Mouse (Mus musculus) R1 (cell line): ENCODE results near the gene Theg.

Experiments used
- DNase-seq: peaks from one replicate; pipeline ENCODE4 v3.0.0-alpha.2; 2018; ENCODE audit warnings: low read depth, low spot score

The Theg gene

DNA sequence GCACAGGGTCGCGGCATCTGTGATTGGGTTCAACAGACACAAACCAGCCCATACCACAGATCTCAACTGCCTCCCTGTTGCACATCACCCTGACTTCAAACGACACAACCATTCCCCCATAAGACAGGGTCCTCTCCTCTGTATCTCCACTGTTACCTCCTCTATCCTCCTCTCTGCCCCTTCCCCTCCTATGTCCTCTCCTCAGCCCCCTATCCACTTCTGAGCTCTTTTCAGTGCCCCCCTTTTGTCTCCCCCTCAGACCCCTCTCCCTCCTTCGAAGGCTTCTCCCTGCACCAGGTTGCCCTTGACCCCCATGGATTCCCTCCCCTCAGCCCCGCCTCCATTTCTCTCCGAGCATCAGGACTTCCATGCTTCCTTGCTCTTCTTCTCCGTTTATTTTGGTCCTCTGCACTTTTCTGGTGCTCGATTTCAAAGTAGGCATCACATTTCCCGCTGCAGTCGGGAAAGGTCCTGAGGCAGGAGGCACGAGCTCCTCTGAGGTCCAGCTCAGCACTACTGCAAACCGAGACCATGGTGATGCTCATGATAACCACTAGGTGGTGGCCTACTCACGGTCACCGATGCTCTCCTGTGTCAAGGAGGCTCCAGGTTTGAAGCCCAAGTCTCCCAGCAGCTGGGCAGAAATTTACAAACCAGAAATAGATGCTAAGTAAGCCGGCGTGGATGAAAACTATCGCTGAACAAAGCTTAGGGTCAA lies 7.9 kb upstream of the Theg start:
- DNase-seq, result peak; percentile 79

DNA sequence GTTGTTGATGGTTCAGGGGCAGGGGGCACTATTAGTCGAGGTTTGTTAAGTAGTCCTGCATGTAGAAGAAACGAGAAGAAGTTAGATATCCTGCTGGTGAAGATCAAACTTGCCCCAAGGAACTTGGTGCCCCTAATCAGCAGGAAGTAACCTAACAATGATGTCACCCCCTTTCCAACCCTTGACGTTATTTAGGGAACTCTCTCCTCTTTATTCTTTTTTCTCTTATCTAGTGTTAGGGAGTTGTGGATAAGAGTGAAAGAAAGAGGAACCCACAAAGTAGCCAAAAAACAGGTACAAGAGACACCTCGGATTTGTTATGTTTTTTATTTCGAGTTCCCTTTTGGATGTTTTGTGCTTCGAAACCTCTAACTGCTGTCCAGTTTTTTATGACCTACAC lies 7.0 kb upstream of the Theg start:
- DNase-seq, result no peak

DNA sequence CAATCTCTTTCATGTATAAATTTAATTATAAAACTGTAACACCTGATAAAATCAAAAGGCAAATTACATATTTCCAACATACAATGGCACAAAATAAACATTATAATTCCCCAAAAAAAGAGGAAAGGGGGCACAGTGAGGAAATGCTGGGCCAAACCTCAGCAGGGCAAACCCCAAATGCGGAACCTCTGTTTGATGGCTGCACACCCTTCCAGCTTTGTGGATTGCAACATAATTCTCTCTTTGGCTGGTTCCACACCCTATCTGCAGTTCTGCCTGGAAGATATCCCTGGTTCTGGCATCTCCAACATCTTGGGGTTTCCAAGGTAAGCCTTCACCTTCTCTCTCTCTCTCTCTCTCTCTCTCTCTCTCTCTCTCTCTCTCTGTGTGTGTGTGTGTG lies 3.6 kb upstream of the Theg start:
- no peak for DNase-seq

DNA sequence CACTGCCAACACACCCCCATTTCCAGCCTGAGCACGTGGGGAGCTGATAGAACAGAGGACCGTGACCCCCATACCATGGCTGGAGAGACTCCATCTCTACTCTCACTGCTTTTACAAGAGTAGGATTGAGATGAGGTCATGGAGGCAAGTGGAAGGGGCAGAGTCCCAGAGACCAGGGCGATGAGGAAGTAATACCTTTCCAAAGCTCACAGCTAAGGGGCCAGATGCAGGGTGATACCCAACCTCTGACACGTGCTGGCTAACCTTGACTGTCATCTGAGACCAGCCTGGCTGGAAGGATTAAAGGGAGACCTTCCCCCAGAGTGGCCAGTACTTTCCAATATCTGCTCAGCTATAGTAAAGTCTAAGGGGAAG lies 608 bp upstream of the Theg start:
- DNase-seq, result no peak

DNA sequence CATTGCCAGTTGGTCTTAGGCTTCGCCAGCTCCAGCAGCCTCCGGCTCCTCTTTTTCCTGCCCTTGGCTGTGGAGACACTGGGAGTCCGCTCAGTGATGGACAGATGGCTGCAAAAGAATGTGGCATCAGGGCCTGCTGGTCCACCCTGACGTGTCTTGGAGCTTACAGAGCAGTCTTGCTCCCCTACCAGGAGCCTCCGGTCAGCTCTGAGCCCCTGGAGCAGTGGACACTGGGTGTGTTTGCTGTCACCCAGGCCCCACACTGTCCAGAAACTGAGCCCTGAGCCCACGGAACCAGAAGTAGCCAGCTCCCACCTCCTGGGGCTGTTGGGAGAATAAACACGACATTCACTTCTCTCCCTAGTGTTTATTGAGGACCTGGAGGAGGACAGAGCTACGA lies 888 bp downstream of the Theg start:
- no peak for DNase-seq

DNA sequence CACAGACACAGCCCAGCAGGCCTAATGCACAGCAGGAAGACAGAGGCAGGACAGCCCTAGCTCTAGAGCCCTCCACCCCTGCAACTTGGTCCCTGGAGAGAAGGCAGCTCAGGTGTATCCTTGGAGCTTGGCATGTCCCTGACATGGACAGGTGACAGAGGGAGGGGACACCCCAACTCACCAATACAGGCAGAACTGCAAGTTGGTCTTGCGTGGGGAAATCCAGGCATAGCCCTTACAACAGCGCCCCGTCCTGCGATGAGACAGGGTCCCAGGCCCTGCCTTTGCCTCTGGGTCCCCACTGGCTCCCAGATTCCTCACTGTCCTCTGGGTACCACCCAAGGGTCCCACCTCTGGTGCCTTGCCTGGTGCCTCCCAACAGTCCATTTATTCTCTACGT lies 1.4 kb downstream of the Theg start:
- DNase-seq, result no peak

DNA sequence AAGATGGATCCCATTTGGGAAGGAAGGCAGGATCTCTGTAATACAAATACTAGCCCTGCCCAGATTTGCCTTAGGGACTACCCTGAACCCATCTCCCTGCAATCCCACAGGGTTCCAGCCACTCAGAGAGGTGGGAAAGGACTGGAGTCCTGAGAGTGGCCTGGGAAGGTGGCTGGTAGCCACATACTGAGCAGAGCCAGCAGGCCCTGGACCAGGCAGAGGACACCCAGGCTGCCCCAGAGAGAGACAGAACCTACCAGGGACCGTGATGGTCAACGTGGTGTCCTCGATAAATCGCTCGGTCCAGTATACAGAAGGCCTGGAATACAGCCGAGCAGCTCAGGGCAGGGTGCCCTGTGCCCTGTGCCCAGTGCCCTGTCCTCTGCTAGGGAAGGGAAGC lies 2.0 kb downstream of the Theg start:
- no peak for DNase-seq

DNA sequence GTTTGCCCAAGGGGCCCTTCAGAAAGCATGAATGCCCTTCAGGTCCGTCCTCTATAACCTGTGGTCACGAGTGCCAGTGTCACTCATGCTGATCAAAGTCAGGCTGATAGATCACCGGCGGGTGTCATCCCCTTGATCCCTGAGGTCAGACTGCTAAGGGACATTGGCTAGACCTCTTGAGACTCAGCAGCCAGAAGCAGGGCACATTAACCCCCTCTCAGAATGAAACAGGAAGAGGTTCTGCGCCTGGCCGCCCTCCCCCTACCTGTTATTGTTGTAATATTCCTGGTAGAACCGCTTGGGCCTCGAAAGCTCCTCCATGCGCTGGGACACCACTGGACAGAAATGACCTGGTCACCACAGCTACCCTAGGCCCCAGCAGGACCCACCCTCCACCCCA lies 2.7 kb downstream of the Theg start:
- DNase-seq, result no peak

DNA sequence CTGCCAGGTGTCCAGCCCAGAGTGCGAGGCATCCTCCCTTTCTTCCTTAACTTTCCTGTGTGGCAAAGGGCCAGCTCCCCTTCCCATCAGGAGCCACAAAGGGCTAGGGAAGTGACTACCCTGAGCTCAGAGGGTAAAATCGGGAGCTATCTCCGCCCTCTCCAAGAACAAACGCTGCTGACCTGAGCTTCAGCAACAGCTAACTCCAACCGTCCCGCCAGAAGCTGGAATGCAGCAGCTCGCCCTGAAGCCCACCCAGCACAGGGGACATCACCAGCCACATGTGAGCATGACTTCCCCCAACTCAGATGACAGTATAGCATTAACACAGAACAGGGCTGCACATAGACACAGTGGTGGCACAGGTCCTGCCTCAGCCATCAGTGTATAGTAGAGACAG lies 3.1 kb downstream of the Theg start:
- DNase-seq, result no peak

DNA sequence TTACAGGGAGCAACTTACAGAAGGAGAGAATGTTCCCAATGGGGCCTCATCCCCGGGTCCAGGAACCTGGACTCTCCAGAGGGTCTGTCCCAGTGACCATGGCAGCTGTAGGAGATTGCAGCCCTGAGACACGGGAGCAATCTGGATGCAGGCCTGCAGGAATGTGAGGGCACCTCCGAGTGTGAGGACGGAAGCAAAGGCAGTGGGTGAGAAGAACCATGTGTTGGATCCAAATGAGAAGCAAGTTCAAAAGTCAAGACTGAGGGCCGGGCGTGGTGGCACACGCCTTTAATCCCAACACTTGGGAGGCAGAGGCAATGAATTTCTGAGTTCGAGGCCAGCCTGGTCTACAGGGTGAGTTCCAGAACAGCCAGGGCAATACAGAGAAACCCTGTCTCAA lies 5.6 kb downstream of the Theg start:
- no peak for DNase-seq

DNA sequence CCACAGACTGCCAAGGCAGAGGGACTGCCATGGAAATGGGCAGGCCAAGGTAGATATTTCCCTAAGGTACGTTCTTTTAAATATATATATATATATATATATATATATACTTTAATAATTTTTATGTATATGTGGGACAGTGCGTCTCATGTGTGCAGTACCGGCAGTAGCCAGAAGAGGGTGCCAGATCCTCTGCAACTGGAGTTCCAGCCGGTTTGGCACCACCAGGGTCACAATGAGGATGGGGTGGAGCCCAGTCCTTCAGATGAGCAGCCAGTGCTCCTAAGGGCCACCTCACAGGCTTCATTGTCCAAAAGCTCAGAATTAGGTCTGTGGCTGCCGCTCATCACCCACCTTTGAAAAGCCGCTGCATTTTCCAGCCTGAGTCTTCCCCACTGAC lies 6.3 kb downstream of the Theg start:
- DNase-seq, result peak; percentile 73

DNA sequence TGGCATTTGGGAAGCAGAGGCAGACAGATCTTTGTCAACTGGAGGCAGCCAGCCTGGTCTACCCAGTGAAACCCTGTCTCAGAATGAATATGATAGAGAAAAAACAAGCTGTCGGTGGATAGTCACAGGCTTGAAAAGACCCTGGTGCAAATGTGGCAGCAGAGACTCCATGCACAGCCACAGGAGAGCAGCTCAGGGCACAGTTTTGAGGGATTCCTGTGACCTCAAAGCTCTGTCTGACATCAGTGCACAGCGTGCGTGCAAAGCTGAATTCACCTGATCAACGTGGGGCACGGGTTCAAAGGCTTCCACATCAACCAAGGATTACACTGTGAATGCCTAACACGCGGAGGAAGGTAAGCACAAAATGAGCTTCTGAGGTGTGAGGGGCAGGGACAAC lies 6.8 kb downstream of the Theg start:
- no peak for DNase-seq

DNA sequence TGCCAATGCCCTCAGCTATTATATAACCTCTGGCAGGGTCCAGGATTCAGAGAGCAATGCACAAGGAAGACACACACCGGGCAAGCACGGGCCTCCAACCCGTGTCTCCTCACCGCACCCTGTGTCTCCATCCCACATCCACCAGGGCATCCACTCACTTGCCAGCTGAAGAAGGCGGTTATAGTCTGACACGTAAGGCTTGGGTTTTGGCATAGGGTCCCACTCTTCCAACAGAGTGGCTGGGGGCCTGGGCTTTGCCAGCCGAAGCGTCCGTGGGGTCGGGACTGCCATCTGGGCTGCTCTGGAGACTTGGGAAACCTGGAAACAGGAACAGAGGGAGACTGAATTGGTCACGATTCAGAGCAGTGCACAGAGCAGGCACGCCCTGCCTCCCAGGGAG lies 7.3 kb downstream of the Theg start:
- DNase-seq, result no peak

DNA sequence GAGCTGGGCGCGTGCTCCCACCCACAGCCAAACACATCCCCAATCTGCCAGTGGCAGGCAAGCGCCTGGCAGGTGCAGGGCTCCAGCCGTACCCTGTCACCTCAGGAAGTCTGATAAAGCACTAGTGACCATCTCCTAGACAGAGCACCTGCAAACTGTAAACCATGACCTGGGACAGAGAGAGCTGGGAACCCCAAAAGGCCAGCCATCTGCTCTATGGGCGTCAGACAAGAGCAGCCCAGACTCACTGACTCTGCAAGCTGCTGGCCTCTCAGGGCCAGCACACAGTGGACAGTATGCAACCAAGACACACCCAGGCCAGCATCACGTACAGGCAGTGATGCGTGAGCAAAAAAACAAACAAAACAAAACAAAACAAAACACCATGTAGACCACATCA lies 8.2 kb downstream of the Theg start:
- DNase-seq, result no peak

DNA sequence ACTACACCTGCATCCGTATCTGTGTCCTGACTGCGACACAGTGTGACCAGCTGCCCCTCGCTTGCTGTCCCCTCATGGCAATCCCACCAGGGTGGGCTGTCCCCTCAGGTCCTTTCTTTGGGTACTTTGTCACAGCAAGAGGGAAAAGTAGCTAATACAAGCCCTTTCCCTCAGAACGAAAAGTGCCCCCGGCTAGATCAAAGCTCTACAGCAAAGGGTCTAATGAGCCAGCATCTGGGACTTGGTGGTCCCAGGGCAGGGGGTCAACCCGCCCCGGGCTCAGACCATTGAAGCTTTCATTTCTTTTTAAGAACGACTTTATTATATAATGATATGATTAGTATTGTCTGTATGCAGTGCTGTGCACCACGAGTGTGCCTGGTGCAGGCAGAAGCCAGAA lies 8.9 kb downstream of the Theg start:
- no peak for DNase-seq

DNA sequence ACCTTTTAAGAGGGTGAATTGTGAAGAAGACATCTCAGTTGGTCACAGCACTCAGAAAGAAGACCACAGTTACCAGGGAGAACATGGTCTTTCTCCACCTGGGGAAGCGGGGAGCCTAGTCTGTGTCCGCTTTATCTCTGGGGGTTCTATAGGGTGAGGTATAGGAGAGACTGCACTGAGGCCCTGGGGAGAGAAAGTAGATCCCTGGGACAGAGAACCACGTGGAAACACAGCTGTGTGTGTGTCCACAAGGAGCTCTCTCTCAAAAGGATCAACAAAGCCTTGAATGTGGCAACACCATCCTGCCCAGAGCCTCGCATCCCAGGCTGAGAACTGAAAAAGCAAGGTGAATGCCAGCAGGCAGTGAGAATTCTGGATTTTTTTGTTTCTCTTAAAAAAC lies 9.8 kb downstream of the Theg start:
- no peak for DNase-seq

DNA sequence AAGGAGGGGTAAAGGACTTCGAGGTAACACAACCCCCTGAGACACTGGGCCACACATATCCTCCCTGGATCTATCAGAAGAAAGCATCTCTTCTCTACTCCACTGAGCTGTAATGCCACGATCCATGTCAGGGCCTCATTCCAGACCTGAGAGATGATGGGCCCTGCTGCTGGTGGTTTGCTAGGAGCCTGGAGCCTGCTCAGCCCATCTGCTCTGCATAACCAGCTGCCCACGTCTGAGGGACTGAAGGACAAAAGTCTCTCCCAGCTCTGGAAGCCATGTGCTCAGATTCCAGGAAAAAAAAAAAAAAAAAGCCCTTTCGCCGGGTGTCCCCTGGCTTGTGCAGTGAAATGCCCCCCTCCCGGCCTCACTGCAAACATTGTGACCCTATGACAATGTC lies 11.4 kb downstream of the Theg start:
- DNase-seq, result no peak

DNA sequence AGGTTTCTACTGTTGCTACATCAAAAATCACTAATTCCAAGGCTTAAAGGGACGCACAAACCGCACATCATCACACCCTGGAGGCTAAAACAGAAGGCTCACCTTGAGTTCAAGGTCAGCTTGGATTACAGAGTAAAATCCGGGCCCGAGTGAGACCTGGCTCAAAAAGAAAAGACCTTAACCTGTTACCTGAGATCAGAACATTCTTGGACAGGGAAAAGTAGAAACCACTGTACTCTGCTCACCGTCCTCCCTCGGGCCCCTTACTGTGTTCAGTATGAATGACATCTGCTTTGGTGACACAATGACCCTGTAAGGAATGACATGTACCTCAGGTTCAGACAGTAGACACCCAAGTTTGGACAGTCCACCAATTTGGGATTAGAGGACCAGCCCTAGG lies 12.3 kb downstream of the Theg start:
- peak; percentile 33 for DNase-seq

DNA sequence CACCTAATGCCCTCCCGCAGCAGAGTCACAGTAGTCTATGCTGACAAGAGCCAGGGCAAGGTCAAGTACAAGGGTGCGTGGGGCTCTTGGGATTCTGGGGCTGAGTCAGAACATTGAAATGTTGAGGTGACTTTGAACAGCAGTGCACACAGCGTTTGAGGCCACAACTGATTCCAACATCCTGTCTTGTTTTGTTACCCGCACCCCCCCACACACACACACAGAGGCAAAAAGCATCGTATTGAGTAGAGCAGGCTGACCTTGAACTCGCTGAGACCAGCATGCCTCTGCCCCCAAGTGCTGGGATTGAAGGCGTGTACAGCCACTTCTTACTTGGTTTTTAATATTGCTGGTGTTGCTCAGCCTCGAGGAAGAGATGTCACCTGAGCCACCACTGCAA lies 12.8 kb downstream of the Theg start:
- peak; percentile 47 for DNase-seq

DNA sequence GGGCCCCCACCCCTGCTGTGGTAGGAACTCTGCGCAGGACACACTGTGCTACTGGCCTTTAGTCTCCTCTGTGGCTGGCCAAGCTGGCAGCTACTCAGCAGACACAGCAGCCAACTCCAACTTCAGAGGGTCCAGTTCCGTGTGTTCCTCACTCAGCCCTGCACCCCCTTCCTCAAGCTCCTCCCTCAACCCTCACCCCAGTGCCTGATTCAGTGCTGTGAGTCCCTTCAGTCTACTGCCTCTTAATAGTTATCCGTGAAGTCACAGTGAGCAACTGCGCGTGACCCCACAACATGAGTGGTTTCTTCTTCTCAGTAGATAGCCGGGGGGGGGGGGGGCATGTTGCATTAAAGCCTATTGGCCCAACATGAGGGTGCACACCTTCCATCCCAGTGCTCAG lies 13.5 kb downstream of the Theg start:
- no peak for DNase-seq

DNA sequence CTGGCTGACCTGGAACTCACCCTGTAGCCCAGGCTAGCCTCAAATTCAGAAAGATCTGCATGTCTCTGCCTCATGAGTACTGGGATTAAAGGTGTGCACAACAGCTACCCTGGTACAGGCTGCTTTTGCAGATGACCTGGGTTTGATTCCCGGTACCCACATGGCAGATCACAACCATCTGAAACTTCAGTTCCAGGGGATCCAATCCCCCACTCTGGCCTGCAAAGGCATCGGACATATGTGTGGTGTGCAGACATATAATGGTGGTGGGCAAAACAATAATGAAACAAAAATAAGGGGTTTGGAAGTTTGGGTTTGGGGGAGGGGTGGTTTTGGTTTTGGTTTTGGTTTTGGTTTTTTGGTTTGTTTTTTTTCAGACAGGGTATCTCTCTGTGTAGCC lies 15.8 kb downstream of the Theg start:
- no peak for DNase-seq

DNA sequence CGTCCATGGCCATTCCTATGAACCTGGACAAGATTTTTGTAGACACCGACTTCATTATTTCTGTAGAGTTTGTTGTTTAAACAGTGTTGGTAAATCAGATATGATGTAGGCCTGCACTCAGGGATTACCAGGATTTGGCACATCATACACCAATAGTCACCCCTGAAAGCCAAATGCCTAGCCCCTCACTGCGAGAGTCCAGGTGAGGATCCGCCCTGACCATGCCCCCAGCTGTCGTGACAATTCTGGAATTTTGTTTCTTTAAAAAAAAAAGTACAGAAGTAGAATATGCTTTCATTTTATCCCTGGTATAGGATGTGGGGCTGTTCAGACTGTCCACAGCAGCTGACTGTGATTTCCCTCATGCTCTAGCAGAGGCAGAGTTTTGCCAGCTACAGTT lies 17.2 kb downstream of the Theg start:
- DNase-seq, result no peak

DNA sequence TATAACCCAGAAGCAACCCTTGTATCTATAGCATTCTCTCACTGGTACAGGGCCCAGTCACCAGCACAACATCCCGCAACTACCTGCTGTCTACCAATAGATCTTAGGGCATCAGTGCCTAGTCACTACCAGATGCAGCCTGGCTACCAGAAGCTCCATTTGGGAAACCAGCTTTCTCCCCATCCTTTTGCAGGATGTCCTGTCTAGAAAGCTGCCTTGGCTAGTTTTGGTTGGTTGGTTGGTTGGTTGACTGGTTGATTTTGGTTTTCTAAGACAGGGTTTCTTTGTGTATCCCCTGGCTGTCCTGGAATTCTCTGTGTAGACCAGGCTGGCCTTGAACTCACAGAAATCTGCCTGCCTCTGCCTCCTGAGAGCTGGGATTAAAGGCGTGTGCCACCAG lies 27.4 kb downstream of the Theg start:
- DNase-seq, result no peak

DNA sequence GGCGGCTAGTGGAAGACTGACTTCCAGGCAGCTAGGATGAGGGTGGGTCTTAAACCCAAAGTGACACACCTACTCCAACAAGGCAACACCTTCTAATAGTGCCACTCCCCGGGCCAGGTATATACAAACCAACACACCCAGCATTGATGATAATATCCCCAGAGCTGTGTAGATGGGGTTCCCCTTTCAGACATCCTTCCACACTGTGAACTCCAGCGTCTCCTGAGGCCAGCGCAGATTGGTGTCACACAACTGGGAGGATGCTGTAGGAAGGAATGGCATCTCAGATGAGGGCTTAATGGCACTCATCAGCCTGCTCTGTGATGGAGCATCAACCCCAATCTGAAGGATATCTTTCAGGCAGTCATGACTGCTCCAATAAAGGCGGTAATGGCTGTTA lies 29.6 kb downstream of the Theg start:
- no peak for DNase-seq
